Mouse (Mus musculus): Measurements from ENCODE around the gene Tcp10a. TPM values are rescaled to one million over a fixed set of nuclear protein-coding genes. Genes with fewer than 3 reads are reported as not detected.
"Not testable (repeated sequence)": the region's sequence is repeated elsewhere in the genome, so short reads cannot be mapped to it uniquely, and the experiment has no call there.

Tcp10a gene
- polyA plus RNA-seq, 1 experiment from 2014 or later: not detected

- H3K9me3 ChIP-seq; H3K27me3 ChIP-seq; ATAC-seq (replicated peaks); H3K4me1 ChIP-seq; H3K4me3 ChIP-seq; H3K9ac ChIP-seq (replicated peaks); H3K4me2 ChIP-seq (replicated peaks); H3K27ac ChIP-seq (replicated peaks); H3K36me3 ChIP-seq: not testable (repeated sequence)
- 95% methylated on average over 3 of the region's 5 CpGs for WGBS
Measured at GRCm38 (mm10) chr17:7332745-7333144, 8.3 kb downstream of the Tcp10a start.

- not testable (repeated sequence) for H3K4me2 ChIP-seq (replicated peaks); H3K36me3 ChIP-seq; H3K9ac ChIP-seq (replicated peaks); H3K9me3 ChIP-seq; ATAC-seq (replicated peaks); H3K27ac ChIP-seq (replicated peaks); H3K4me3 ChIP-seq; H3K4me1 ChIP-seq; H3K27me3 ChIP-seq
- 70% methylated on average over 8 of the region's 9 CpGs for WGBS
Measured at GRCm38 (mm10) chr17:7337381-7337780, 12.9 kb downstream of the Tcp10a start.

- H3K27ac ChIP-seq (replicated peaks); H3K4me3 ChIP-seq; H3K4me2 ChIP-seq (replicated peaks); H3K27me3 ChIP-seq; H3K36me3 ChIP-seq; H3K4me1 ChIP-seq; H3K9me3 ChIP-seq; H3K9ac ChIP-seq (replicated peaks): not testable (repeated sequence)
- peak; percentile 46; the same call in 1 of the 2 replicates for ATAC-seq (replicated peaks)
- WGBS: 25% methylated on average over 2 of the region's 3 CpGs
Measured at GRCm38 (mm10) chr17:7348765-7349164, 24.3 kb downstream of the Tcp10a start.

GRCm38 (mm10) chr17:7352596-7352995, 28.1 kb downstream of the Tcp10a start, which contains the start of gene Ttll2:
Gene Ttll2 (minus strand): TSS chr17:7352696.
- H3K27ac ChIP-seq (replicated peaks); H3K9ac ChIP-seq (replicated peaks); H3K27me3 ChIP-seq; ATAC-seq (replicated peaks); H3K9me3 ChIP-seq; H3K4me2 ChIP-seq (replicated peaks); H3K4me3 ChIP-seq; H3K4me1 ChIP-seq; H3K36me3 ChIP-seq: not testable (repeated sequence)
- 93% methylated on average over 1 of the region's 1 CpGs for WGBS

- H3K4me1 ChIP-seq; H3K9me3 ChIP-seq; H3K27ac ChIP-seq (replicated peaks); H3K9ac ChIP-seq (replicated peaks); H3K4me3 ChIP-seq; H3K36me3 ChIP-seq; H3K4me2 ChIP-seq (replicated peaks); H3K27me3 ChIP-seq: not testable (repeated sequence)
- 67% methylated on average over 4 of the region's 4 CpGs for WGBS
- ATAC-seq (replicated peaks): 0 out of 2 replicates have a peak, but pooled peaks have one; percentile 24
Measured at GRCm38 (mm10) chr17:7359806-7360205, 35.4 kb downstream of the Tcp10a start.

GRCm38 (mm10) chr17:7360749-7361465, 36.5 kb downstream of the Tcp10a start:
- H3K27me3 ChIP-seq; H3K4me2 ChIP-seq (replicated peaks); H3K27ac ChIP-seq (replicated peaks); H3K4me3 ChIP-seq; H3K36me3 ChIP-seq; H3K9ac ChIP-seq (replicated peaks); H3K4me1 ChIP-seq; H3K9me3 ChIP-seq: not testable (repeated sequence)
- peak; percentile 47; the same call in 1 of the 2 replicates for ATAC-seq (replicated peaks)
- 74% methylated on average over 9 of the region's 9 CpGs for WGBS

- H3K4me1 ChIP-seq; H3K9ac ChIP-seq (replicated peaks); ATAC-seq (replicated peaks); H3K36me3 ChIP-seq; H3K9me3 ChIP-seq; H3K27me3 ChIP-seq; H3K4me2 ChIP-seq (replicated peaks); H3K4me3 ChIP-seq: not testable (repeated sequence)
- H3K27ac ChIP-seq (replicated peaks): peak overlapping the region; percentile 72
- 100% methylated on average over 1 of the region's 3 CpGs for WGBS
Measured at GRCm38 (mm10) chr17:7365615-7366014, 41.2 kb downstream of the Tcp10a start.

- not testable (repeated sequence) for H3K36me3 ChIP-seq; H3K9ac ChIP-seq (replicated peaks); H3K4me1 ChIP-seq; H3K4me3 ChIP-seq; H3K4me2 ChIP-seq (replicated peaks); H3K9me3 ChIP-seq; H3K27me3 ChIP-seq
- 0 out of 2 replicates have a peak, but pooled peaks have one; percentile 24 for ATAC-seq (replicated peaks)
- peak overlapping the region; percentile 72 for H3K27ac ChIP-seq (replicated peaks)
- WGBS: 11% methylated on average over 1 of the region's 1 CpGs
Measured at GRCm38 (mm10) chr17:7366265-7366664, 41.8 kb downstream of the Tcp10a start.

- WGBS: 44% methylated on average over 5 of the region's 7 CpGs
- not testable (repeated sequence) for H3K4me3 ChIP-seq; H3K4me1 ChIP-seq; H3K36me3 ChIP-seq; H3K9ac ChIP-seq (replicated peaks); H3K9me3 ChIP-seq; H3K27me3 ChIP-seq; H3K4me2 ChIP-seq (replicated peaks)
- peak; percentile 89 for ATAC-seq (replicated peaks)
- peak overlapping the region; percentile 72 for H3K27ac ChIP-seq (replicated peaks)
Measured at GRCm38 (mm10) chr17:7366676-7367374, 42.4 kb downstream of the Tcp10a start.

- H3K4me3 ChIP-seq; H3K9me3 ChIP-seq; H3K9ac ChIP-seq (replicated peaks); H3K4me1 ChIP-seq; H3K36me3 ChIP-seq; H3K4me2 ChIP-seq (replicated peaks); H3K27ac ChIP-seq (replicated peaks); H3K27me3 ChIP-seq; ATAC-seq (replicated peaks): not testable (repeated sequence)
- 79% methylated on average over 6 of the region's 6 CpGs for WGBS
Measured at GRCm38 (mm10) chr17:7369401-7369800, 45.0 kb downstream of the Tcp10a start.

GRCm38 (mm10) chr17:7371879-7372278, 47.4 kb downstream of the Tcp10a start, which contains the start of gene Gm49630:
Gene Gm49630 (minus strand): TSS chr17:7371979.
- not testable (repeated sequence) for ATAC-seq (replicated peaks); H3K27ac ChIP-seq (replicated peaks); H3K36me3 ChIP-seq; H3K27me3 ChIP-seq; H3K9ac ChIP-seq (replicated peaks); H3K9me3 ChIP-seq; H3K4me3 ChIP-seq; H3K4me1 ChIP-seq; H3K4me2 ChIP-seq (replicated peaks)
- WGBS: 84% methylated on average over 4 of the region's 5 CpGs

- WGBS: 75% methylated on average over 1 of the region's 3 CpGs
- not testable (repeated sequence) for H3K4me3 ChIP-seq; H3K9ac ChIP-seq (replicated peaks); H3K27ac ChIP-seq (replicated peaks); H3K27me3 ChIP-seq; H3K4me2 ChIP-seq (replicated peaks); H3K9me3 ChIP-seq; H3K36me3 ChIP-seq; H3K4me1 ChIP-seq; ATAC-seq (replicated peaks)
Measured at GRCm38 (mm10) chr17:7376951-7377700, 52.7 kb downstream of the Tcp10a start.
